Mouse (Mus musculus): ENCODE data around the gene Lrp2. TPM values are rescaled to one million over a fixed set of nuclear protein-coding genes. Genes with fewer than 3 reads are reported as not detected.

The Lrp2 gene
- polyA plus RNA-seq, 1 experiment: 0.07 TPM

DNA sequence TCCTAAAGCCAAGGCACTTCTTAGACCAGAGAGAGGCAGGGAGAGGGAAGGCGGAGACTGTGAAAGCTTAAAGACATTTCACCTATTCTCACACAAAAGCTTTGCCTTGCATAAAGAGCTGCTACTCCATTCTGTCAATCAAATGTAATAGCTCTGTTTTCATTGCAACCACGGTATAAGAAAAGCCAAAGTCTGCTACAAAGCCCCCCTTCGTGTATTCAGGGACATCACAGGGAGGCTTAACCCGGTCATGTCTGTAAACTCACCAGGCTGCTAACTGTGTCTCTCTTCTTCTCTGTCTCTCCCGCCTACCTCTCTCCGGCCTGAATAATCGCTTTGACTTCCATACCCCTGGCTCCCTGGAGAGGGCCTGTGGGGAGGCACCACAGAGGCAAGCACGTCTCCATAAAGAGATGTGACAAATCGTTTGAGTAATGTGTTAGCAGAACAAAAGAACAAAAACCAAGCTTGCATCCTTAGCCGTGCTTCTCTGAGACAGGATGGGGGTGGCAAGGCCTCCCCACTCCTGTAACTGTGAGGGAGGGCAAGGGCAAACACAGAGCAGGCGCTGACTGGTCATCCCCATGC is 167.5 kb downstream of the Lrp2 start:
- Histone ChIP-seq H3K27me3 (ENCODE audit: control insufficient read depth, insufficient read depth, insufficient read length) (no peaks in the 10 kb centered on the region), H3ac (ENCODE audit: control insufficient read depth, insufficient read length) (no peak overlapping the region), H3K79me2 (ENCODE audit: control insufficient read depth, insufficient read depth) (no peaks in the 10 kb centered on the region), H3K36me3 (ENCODE audit: control insufficient read depth, insufficient read depth) (no peaks in the 10 kb centered on the region), H3K4me3 (no peak overlapping the region), H3K4me2 (ENCODE audit: low read depth) (no peak overlapping the region)
- TF ChIP-seq POLR2AphosphoS2 (IDR thresholded peaks at IDR 0.05; ENCODE audit: insufficient read length, low read depth) (no peak), E2F4 (IDR thresholded peaks at IDR 0.05; ENCODE audit: insufficient read depth) (no peak), REST (IDR thresholded peaks at IDR 0.05; ENCODE audit: insufficient read depth, insufficient read length) (no peak), CEBPB (IDR thresholded peaks at IDR 0.05; ENCODE audit: insufficient read depth, poor library complexity, severe bottlenecking) (no peak), MYOG (IDR thresholded peaks at IDR 0.05; ENCODE audit: control insufficient read depth in 1 of 3, insufficient read depth in 1 of 3, insufficient read length in 2 of 3, low read depth in 2 of 3) (no peak), POLR2A (IDR thresholded peaks at IDR 0.05; ENCODE audit: insufficient read length, low read depth) (no peak), SRF (IDR thresholded peaks at IDR 0.05; ENCODE audit: control insufficient read depth, insufficient read length, low read depth) (no peak), MAX (IDR thresholded peaks at IDR 0.05; ENCODE audit: low read depth) (no peak), TCF12 (IDR thresholded peaks at IDR 0.05; ENCODE audit: insufficient read depth, poor library complexity, severe bottlenecking) (no peak), TCF3 (IDR thresholded peaks at IDR 0.05; ENCODE audit: insufficient read length, low read depth) (no peak), MYOD1 (IDR thresholded peaks at IDR 0.05; ENCODE audit: control insufficient read depth in 1 of 3, insufficient read length in 2 of 3, low read depth in 2 of 3) (no peak), USF1 (IDR thresholded peaks at IDR 0.05; ENCODE audit: low read depth) (no peak)

DNA sequence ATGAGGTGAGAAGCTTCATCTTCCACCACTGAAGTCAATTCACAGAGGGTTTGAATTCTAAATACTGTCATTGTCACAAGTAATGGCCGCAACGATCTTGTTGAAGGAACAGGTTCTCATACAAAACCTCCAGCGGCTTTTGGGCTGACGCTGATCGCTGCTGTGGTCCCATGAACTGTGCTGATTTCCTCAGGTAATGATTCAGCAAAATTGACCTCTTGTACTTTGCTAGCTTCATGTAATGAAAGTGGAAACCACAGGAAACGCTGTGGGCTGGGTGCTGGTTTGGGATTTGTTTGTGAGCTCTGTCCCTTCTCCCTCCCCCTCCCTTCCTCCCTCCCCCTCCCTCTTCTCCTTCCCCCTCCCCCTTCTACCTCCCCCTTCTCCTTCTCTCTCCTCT is 170.8 kb downstream of the Lrp2 start:
- H3K27me3 ChIP-seq (ENCODE audit: control insufficient read depth, insufficient read depth, insufficient read length): no peaks in the 10 kb centered on the region
- no peak overlapping the region for H3K4me3 ChIP-seq
- no peak overlapping the region for H3ac ChIP-seq (ENCODE audit: control insufficient read depth, insufficient read length)
- H3K4me2 ChIP-seq (ENCODE audit: low read depth): no peak overlapping the region
- no peaks in the 10 kb centered on the region for H3K79me2 ChIP-seq (ENCODE audit: control insufficient read depth, insufficient read depth)
- TF ChIP-seq REST (IDR thresholded peaks at IDR 0.05; ENCODE audit: insufficient read depth, insufficient read length) (no peak), MYOG (IDR thresholded peaks at IDR 0.05; ENCODE audit: control insufficient read depth in 1 of 3, insufficient read depth in 1 of 3, insufficient read length in 2 of 3, low read depth in 2 of 3) (no peak), TCF12 (IDR thresholded peaks at IDR 0.05; ENCODE audit: insufficient read depth, poor library complexity, severe bottlenecking) (no peak), TCF3 (IDR thresholded peaks at IDR 0.05; ENCODE audit: insufficient read length, low read depth) (no peak), MAX (IDR thresholded peaks at IDR 0.05; ENCODE audit: low read depth) (no peak), CEBPB (IDR thresholded peaks at IDR 0.05; ENCODE audit: insufficient read depth, poor library complexity, severe bottlenecking) (no peak), E2F4 (IDR thresholded peaks at IDR 0.05; ENCODE audit: insufficient read depth) (no peak), MYOD1 (IDR thresholded peaks at IDR 0.05; ENCODE audit: control insufficient read depth in 1 of 3, insufficient read length in 2 of 3, low read depth in 2 of 3) (no peak), POLR2A (IDR thresholded peaks at IDR 0.05; ENCODE audit: insufficient read length, low read depth) (no peak), POLR2AphosphoS2 (IDR thresholded peaks at IDR 0.05; ENCODE audit: insufficient read length, low read depth) (no peak), USF1 (IDR thresholded peaks at IDR 0.05; ENCODE audit: low read depth) (no peak), SRF (IDR thresholded peaks at IDR 0.05; ENCODE audit: control insufficient read depth, insufficient read length, low read depth) (no peak)
- H3K36me3 ChIP-seq (ENCODE audit: control insufficient read depth, insufficient read depth): no peaks in the 10 kb centered on the region

DNA sequence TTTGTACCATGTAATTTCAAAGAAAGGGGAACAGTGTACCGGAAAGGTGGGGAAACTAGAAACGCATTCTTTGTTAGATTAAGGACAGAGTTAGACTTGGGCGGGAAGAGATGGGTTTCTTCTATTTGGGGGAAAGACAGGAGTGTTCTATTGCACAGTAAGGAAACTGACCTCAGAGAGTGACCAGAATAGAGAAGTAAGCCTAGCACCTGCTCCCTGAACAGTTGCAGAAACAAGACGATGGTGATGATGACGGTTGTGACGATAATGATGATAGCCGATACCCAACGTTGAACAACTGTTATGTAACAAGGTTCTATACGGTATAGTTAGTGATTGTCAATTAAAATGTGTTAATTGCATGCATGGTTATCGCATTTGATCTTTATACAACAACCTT is 171.3 kb downstream of the Lrp2 start:
- H3K36me3 ChIP-seq (ENCODE audit: control insufficient read depth, insufficient read depth): no peaks in the 10 kb centered on the region
- H3K79me2 ChIP-seq (ENCODE audit: control insufficient read depth, insufficient read depth): no peaks in the 10 kb centered on the region
- no peak overlapping the region for H3K4me2 ChIP-seq (ENCODE audit: low read depth)
- H3ac ChIP-seq (ENCODE audit: control insufficient read depth, insufficient read length): no peak overlapping the region
- TF ChIP-seq MYOG (IDR thresholded peaks at IDR 0.05; ENCODE audit: control insufficient read depth in 1 of 3, insufficient read depth in 1 of 3, insufficient read length in 2 of 3, low read depth in 2 of 3) (peak in 1 of 3 experiments; percentile 34), SRF (IDR thresholded peaks at IDR 0.05; ENCODE audit: control insufficient read depth, insufficient read length, low read depth) (no peak), POLR2A (IDR thresholded peaks at IDR 0.05; ENCODE audit: insufficient read length, low read depth) (no peak), USF1 (IDR thresholded peaks at IDR 0.05; ENCODE audit: low read depth) (no peak), POLR2AphosphoS2 (IDR thresholded peaks at IDR 0.05; ENCODE audit: insufficient read length, low read depth) (no peak), MYOD1 (IDR thresholded peaks at IDR 0.05; ENCODE audit: control insufficient read depth in 1 of 3, insufficient read length in 2 of 3, low read depth in 2 of 3) (peak in 2 of 3 experiments; percentile 12 to 61), REST (IDR thresholded peaks at IDR 0.05; ENCODE audit: insufficient read depth, insufficient read length) (no peak), TCF3 (IDR thresholded peaks at IDR 0.05; ENCODE audit: insufficient read length, low read depth) (no peak), CEBPB (IDR thresholded peaks at IDR 0.05; ENCODE audit: insufficient read depth, poor library complexity, severe bottlenecking) (no peak), E2F4 (IDR thresholded peaks at IDR 0.05; ENCODE audit: insufficient read depth) (no peak), TCF12 (IDR thresholded peaks at IDR 0.05; ENCODE audit: insufficient read depth, poor library complexity, severe bottlenecking) (no peak), MAX (IDR thresholded peaks at IDR 0.05; ENCODE audit: low read depth) (no peak)
- no peaks in the 10 kb centered on the region for H3K27me3 ChIP-seq (ENCODE audit: control insufficient read depth, insufficient read depth, insufficient read length)
- no peak overlapping the region for H3K4me3 ChIP-seq

DNA sequence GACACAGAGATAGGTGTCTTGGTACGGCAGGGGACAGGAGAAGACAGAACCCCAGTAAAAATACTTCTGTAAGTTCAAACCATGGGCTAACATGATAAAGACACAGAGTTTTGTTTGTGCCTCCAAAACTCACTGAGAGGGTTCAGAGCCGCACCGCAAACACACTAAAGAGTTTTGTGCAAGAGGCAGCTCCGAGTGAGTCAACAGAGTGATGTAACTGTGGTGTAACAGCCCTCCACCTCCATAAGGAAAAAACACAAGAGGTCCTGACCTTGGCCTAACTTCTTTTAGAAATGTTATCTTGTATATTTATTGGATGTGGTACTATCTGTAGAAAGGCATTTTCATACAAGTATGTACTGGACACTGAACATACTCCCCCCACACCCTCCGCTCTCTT is 180.2 kb downstream of the Lrp2 start:
- H3K4me3 ChIP-seq: no peak overlapping the region
- H3K36me3 ChIP-seq (ENCODE audit: control insufficient read depth, insufficient read depth): no peaks in the 10 kb centered on the region
- H3ac ChIP-seq (ENCODE audit: control insufficient read depth, insufficient read length): no peak overlapping the region
- no peaks in the 10 kb centered on the region for H3K79me2 ChIP-seq (ENCODE audit: control insufficient read depth, insufficient read depth)
- TF ChIP-seq MYOD1 (IDR thresholded peaks at IDR 0.05; ENCODE audit: control insufficient read depth in 1 of 3, insufficient read length in 2 of 3, low read depth in 2 of 3) (no peak), E2F4 (IDR thresholded peaks at IDR 0.05; ENCODE audit: insufficient read depth) (no peak), CEBPB (IDR thresholded peaks at IDR 0.05; ENCODE audit: insufficient read depth, poor library complexity, severe bottlenecking) (peak; percentile 97)
- H3K4me2 ChIP-seq (ENCODE audit: low read depth): peak overlapping the region; percentile 35
- no peaks in the 10 kb centered on the region for H3K27me3 ChIP-seq (ENCODE audit: control insufficient read depth, insufficient read depth, insufficient read length)
